Mouse (Mus musculus) lung, postnatal 0 days (tissue): ENCODE measurements around the gene Mthfd2l.

Experiments used
- CTCF ChIP-seq: IDR thresholded peaks from 2 replicates; pipeline ENCODE4 v1.5.1; 2016; ENCODE audit warnings: antibody characterized with exemption, mild to moderate bottlenecking
- EP300 ChIP-seq: IDR thresholded peaks from 2 replicates; pipeline ENCODE4 v1.6.1; 2016; ENCODE audit warnings: antibody characterized with exemption, mild to moderate bottlenecking, control low read depth

DNA sequence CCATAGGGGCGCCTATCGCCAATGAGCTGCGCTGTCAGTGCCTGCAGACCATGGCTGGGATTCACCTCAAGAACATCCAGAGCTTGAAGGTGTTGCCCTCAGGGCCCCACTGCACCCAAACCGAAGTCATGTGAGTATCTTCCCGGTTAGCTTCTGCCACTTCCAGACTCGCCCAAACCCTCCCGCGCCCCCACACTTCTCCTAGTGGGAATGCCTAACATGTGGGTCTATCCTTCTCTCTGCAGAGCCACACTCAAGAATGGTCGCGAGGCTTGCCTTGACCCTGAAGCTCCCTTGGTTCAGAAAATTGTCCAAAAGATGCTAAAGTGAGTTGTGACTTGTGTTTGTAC lies 39.5 kb upstream of the Mthfd2l start:
- TF ChIP-seq CTCF: no peak
- TF ChIP-seq EP300: no peak
